Mouse (Mus musculus) heart, embryonic 12.5 days (tissue): ENCODE measurements around the gene Taf1. TPM values are rescaled to one million over a fixed set of nuclear protein-coding genes. Genes with fewer than 3 reads are reported as not detected.
"Not testable (repeated sequence)": the region's sequence is repeated elsewhere in the genome, so short reads cannot be mapped to it uniquely, and the experiment has no call there.

Source experiments
- ATAC-seq: fragments of 200-750 bp; cut with Nextera tagmentation; 2 replicates; pipeline ENCODE4 v1.8.0; 2017; ENCODE audit warnings: moderate TSS enrichment, moderate library complexity; ENCODE audit not compliant: insufficient number of reproducible peaks, low FRiP score
- H3K27ac ChIP-seq: fragments of 300-500 bp; sonication (generic); 2 replicates; pipeline ENCODE4 v1.5.1; 2016; ENCODE audit warnings: mild to moderate bottlenecking, moderate library complexity; ENCODE audit not compliant: poor library complexity, severe bottlenecking
- H3K27me3 ChIP-seq: fragments of 300-500 bp; sonication (generic); replicated peaks from 2 replicates; pipeline ENCODE4 v1.6.1; 2016; ENCODE audit warnings: mild to moderate bottlenecking, moderate library complexity
- H3K36me3 ChIP-seq: fragments of 300-500 bp; sonication (generic); 2 replicates; pipeline ENCODE4 v1.6.1; 2016; ENCODE audit warnings: mild to moderate bottlenecking, moderate library complexity
- H3K4me1 ChIP-seq: fragments of 300-500 bp; sonication (generic); replicated peaks from 2 replicates; pipeline ENCODE4 v1.6.1; 2016; ENCODE audit warnings: mild to moderate bottlenecking
- H3K4me2 ChIP-seq: fragments of 300-500 bp; sonication (generic); 2 replicates; pipeline ENCODE4 v1.6.1; 2016; ENCODE audit warnings: mild to moderate bottlenecking, moderate library complexity
- H3K4me3 ChIP-seq: fragments of 300-500 bp; sonication (generic); 2 replicates; pipeline ENCODE4 v1.5.1; 2016; ENCODE audit warnings: mild to moderate bottlenecking
- H3K9ac ChIP-seq: fragments of 300-500 bp; sonication (generic); 2 replicates; pipeline ENCODE4 v1.6.1; 2016; ENCODE audit warnings: mild to moderate bottlenecking, moderate library complexity
- H3K9me3 ChIP-seq: fragments of 300-500 bp; sonication (generic); replicated peaks from 2 replicates; pipeline ENCODE4 v1.6.1; 2016; ENCODE audit warnings: mild to moderate bottlenecking, moderate library complexity
- WGBS: fragments of 180-500 bp; shearing (Covaris S2); methylation state at CpG from one replicate; pipeline ENCODE4 v1.1.7; 2016; 5-methylcytosine and 5-hydroxymethylcytosine counted together
- polyA plus RNA-seq: library from polyadenylated mRNA; unstranded; fragments of >200 nt; fragmentation: Nextera tagmentation; extraction: Ambion mirVana; gene quantifications from 2 replicates; pipeline ENCODE4 v1.2.1, GENCODE M21; 2016

Taf1 gene
- 12.5 TPM in 2 replicates for polyA plus RNA-seq

GRCm38 (mm10) chrX:101532347-101533221 lies at the start of gene Taf1:
Gene Taf1, plus strand, starts transcription at chrX:101532734.
- Histone ChIP-seq H3K9me3 (no peaks in the 10 kb centered on the region), H3K9ac (peak within 1 kb of the TSS; percentile 76), H3K27ac (peak within 1 kb of the TSS; percentile 75), H3K4me1 (no peaks in the 10 kb centered on the region), H3K4me2 (peak within 1 kb of the TSS; percentile 69), H3K27me3 (no peaks in the 10 kb centered on the region), H3K36me3 (peaks cover under 1% of the 10 kb centered on the region; the same call in 1 of the 2 replicates), H3K4me3 (peak within 1 kb of the TSS; percentile 59)
- peak; percentile 99 for ATAC-seq
- WGBS = 12% methylated on average over 47 of the region's 47 CpGs

- not testable (repeated sequence) for H3K9me3 ChIP-seq, H3K27me3 ChIP-seq, H3K4me3 ChIP-seq, H3K4me1 ChIP-seq, H3K27ac ChIP-seq, ATAC-seq, H3K36me3 ChIP-seq, H3K4me2 ChIP-seq, H3K9ac ChIP-seq
- WGBS = 24% methylated on average over 11 of the region's 12 CpGs
Observed at GRCm38 (mm10) chrX:101486487-101487152, 45.9 kb upstream of the Taf1 start.

- H3K4me2 ChIP-seq = no peak overlapping the region
- H3K27ac ChIP-seq = no peak overlapping the region
- H3K27me3 ChIP-seq = no peaks in the 10 kb centered on the region
- ATAC-seq = no peak
- no peaks in the 10 kb centered on the region for H3K9me3 ChIP-seq
- WGBS = 13% methylated on average over 3 of the region's 3 CpGs
- no peak overlapping the region for H3K4me3 ChIP-seq
- no peaks in the 10 kb centered on the region for H3K4me1 ChIP-seq
- H3K9ac ChIP-seq = no peak overlapping the region
- H3K36me3 ChIP-seq = no peaks in the 10 kb centered on the region
Observed at GRCm38 (mm10) chrX:101504636-101505035, 27.9 kb upstream of the Taf1 start.

GRCm38 (mm10) chrX:101515710-101516109 lies 16.8 kb upstream of the Taf1 start:
- Histone ChIP-seq H3K36me3 (no peaks in the 10 kb centered on the region), H3K9ac (no peak overlapping the region), H3K9me3 (no peaks in the 10 kb centered on the region), H3K4me1 (no peaks in the 10 kb centered on the region), H3K4me2 (no peak overlapping the region), H3K27me3 (no peaks in the 10 kb centered on the region), H3K27ac (no peak overlapping the region), H3K4me3 (no peak overlapping the region)
- WGBS = 4% methylated on average over 2 of the region's 2 CpGs
- no peak for ATAC-seq

GRCm38 (mm10) chrX:101518006-101518405 lies 14.5 kb upstream of the Taf1 start:
- no peaks in the 10 kb centered on the region for H3K9me3 ChIP-seq
- no peak overlapping the region for H3K27ac ChIP-seq
- WGBS = 85% methylated on average over 4 of the region's 4 CpGs
- H3K4me2 ChIP-seq = no peak overlapping the region
- no peaks in the 10 kb centered on the region for H3K36me3 ChIP-seq
- H3K27me3 ChIP-seq = no peaks in the 10 kb centered on the region
- no peaks in the 10 kb centered on the region for H3K4me1 ChIP-seq
- H3K4me3 ChIP-seq = no peak overlapping the region
- no peak for ATAC-seq
- no peak overlapping the region for H3K9ac ChIP-seq

- Histone ChIP-seq H3K36me3 (no peaks in the 10 kb centered on the region), H3K4me3 (peak overlapping the region; percentile 23), H3K9me3 (no peaks in the 10 kb centered on the region), H3K4me2 (0 out of 2 replicates have a peak overlapping the region, but pooled peaks have one; percentile 16), H3K27ac (no peak overlapping the region), H3K27me3 (no peaks in the 10 kb centered on the region), H3K4me1 (no peaks in the 10 kb centered on the region), H3K9ac (no peak overlapping the region)
- 75% methylated on average over 15 of the region's 15 CpGs for WGBS
- ATAC-seq = no peak
Observed at GRCm38 (mm10) chrX:101522027-101522426, 10.5 kb upstream of the Taf1 start.

- ATAC-seq = no peak
- H3K27me3 ChIP-seq = no peaks in the 10 kb centered on the region
- no peaks in the 10 kb centered on the region for H3K36me3 ChIP-seq
- peak overlapping the region; percentile 34; the same call in 1 of the 2 replicates for H3K4me3 ChIP-seq
- H3K9me3 ChIP-seq = no peaks in the 10 kb centered on the region
- H3K27ac ChIP-seq = no peak overlapping the region
- no peak overlapping the region for H3K9ac ChIP-seq
- H3K4me1 ChIP-seq = no peaks in the 10 kb centered on the region
- WGBS = 38% methylated on average over 9 of the region's 9 CpGs
- peak overlapping the region; percentile 40 for H3K4me2 ChIP-seq
Observed at GRCm38 (mm10) chrX:101527356-101527755, 5.2 kb upstream of the Taf1 start.

GRCm38 (mm10) chrX:101585455-101585854 lies 52.9 kb downstream of the Taf1 start:
- H3K4me1 ChIP-seq = no peaks in the 10 kb centered on the region
- no peaks in the 10 kb centered on the region for H3K27me3 ChIP-seq
- H3K36me3 ChIP-seq = peaks cover 11% of the 10 kb centered on the region
- H3K4me2 ChIP-seq = no peak overlapping the region
- ATAC-seq = no peak
- no peak overlapping the region for H3K4me3 ChIP-seq
- no peak overlapping the region for H3K27ac ChIP-seq
- H3K9ac ChIP-seq = no peak overlapping the region
- no peaks in the 10 kb centered on the region for H3K9me3 ChIP-seq
- 81% methylated on average over 1 of the region's 1 CpGs for WGBS

GRCm38 (mm10) chrX:101616183-101616582 lies 83.6 kb downstream of the Taf1 start:
- H3K9ac ChIP-seq = no peak overlapping the region
- peaks cover 55% of the 10 kb centered on the region for H3K27me3 ChIP-seq
- H3K4me1 ChIP-seq = no peaks in the 10 kb centered on the region
- no peaks in the 10 kb centered on the region for H3K9me3 ChIP-seq
- no peak overlapping the region for H3K27ac ChIP-seq
- no peaks in the 10 kb centered on the region for H3K36me3 ChIP-seq
- WGBS = 88% methylated on average over 3 of the region's 3 CpGs
- H3K4me3 ChIP-seq = no peak overlapping the region
- ATAC-seq = no peak
- H3K4me2 ChIP-seq = no peak overlapping the region

- 34% methylated on average over 10 of the region's 10 CpGs for WGBS
Observed at GRCm38 (mm10) chrX:101617889-101618288, 85.4 kb downstream of the Taf1 start.

GRCm38 (mm10) chrX:101620317-101620716 lies 87.8 kb downstream of the Taf1 start:
- Histone ChIP-seq H3K9ac (no peak overlapping the region), H3K4me3 (no peak overlapping the region), H3K27ac (no peak overlapping the region), H3K36me3 (no peaks in the 10 kb centered on the region), H3K4me1 (no peaks in the 10 kb centered on the region), H3K4me2 (no peak overlapping the region), H3K27me3 (peaks cover 42% of the 10 kb centered on the region), H3K9me3 (no peaks in the 10 kb centered on the region)
- 50% methylated on average over 6 of the region's 6 CpGs for WGBS
- no peak for ATAC-seq

More at GRCm38 (mm10) chrX:101617889-101618288, 85.4 kb downstream of the Taf1 start:
- H3K9ac ChIP-seq = no peak overlapping the region
- H3K4me2 ChIP-seq = no peak overlapping the region
- no peaks in the 10 kb centered on the region for H3K9me3 ChIP-seq
- no peaks in the 10 kb centered on the region for H3K36me3 ChIP-seq
- H3K27ac ChIP-seq = no peak overlapping the region
- ATAC-seq = no peak
- H3K4me1 ChIP-seq = no peaks in the 10 kb centered on the region
- H3K4me3 ChIP-seq = no peak overlapping the region
- peaks cover 48% of the 10 kb centered on the region for H3K27me3 ChIP-seq
